17 mouse cellular contexts compared by ENCODE assay signal in genomic region chr5:149406791-149407276, GRCm38 (mm10). TPM values are rescaled to one million over a fixed set of nuclear protein-coding genes. Genes with fewer than 3 reads are reported as not detected.
DNase-seq lines count a peak whose midpoint lies in the region; TF ChIP-seq lines count a peak whose summit lies in the region.
"Had no signal": no experiment of that assay in that cellular context is flagged by ENCODE, and none has a peak within 500 bp of the region (broad histone marks: within the 10 kb centered on the region; RNA-seq: fewer than 3 reads in every experiment).

No protein-coding gene starts in this region.

- no peak overlapping the region for H3K4me3 ChIP-seq in embryonic fibroblast, embryonic 13.5 days (ENCODE audit: insufficient read depth, low read length)
- no peak overlapping the region for H3K4me3 ChIP-seq in left cerebral cortex, adult 2 months
- H3K4me3 ChIP-seq: intestine, embryonic 15.5 days; liver, embryonic 12.5 days; midbrain, embryonic 13.5 days had no signal

- H3K27ac ChIP-seq in embryonic fibroblast, embryonic 13.5 days (ENCODE audit: insufficient read depth, low read length): peak overlapping the region; percentile 45
- peak overlapping the region; percentile 84 for H3K27ac ChIP-seq in left cerebral cortex, adult 2 months
- H3K27ac ChIP-seq: intestine, embryonic 15.5 days; liver, embryonic 12.5 days; midbrain, embryonic 13.5 days had no signal

- no peak for TF ChIP-seq POLR2A in embryonic fibroblast, embryonic 13.5 days (IDR thresholded peaks at IDR 0.05; ENCODE audit: low read depth, low read length)

- peak; percentile 46 for DNase-seq in layer of hippocampus, adult 11-12 months (ENCODE audit: low spot score)
- no peak for DNase-seq in layer of hippocampus, postnatal 10 days (ENCODE audit: low spot score in 2 of 2)
- DNase-seq in left cerebral cortex, adult 2 months (ENCODE audit: extremely low spot score in 1 of 2, low spot score in 2 of 2): peak; percentile 31 to 32
- peak; percentile 32 to 82 for DNase-seq in right cerebral cortex, postnatal 36 days (ENCODE audit: low spot score in 2 of 2)
- DNase-seq in lung, postnatal 14 days: no peak
- no peak for DNase-seq in ovary, adult 18-20 months (ENCODE audit: low spot score)
- DNase-seq: cerebellum, adult 11 months; embryo, embryonic 11 days; kidney, postnatal 4 days; lung, postnatal 10 days; thymus, adult 18-20 months had no signal

- intact Hi-C loops in left cerebral cortex, adult 2 months (cut with DNase I): no loop called here

- TF ChIP-seq CTCF in embryonic fibroblast, embryonic 13.5 days (IDR thresholded peaks at IDR 0.05; ENCODE audit: borderline replicate concordance, insufficient read depth, low read length): no peak
- no peak for TF ChIP-seq CTCF in left cerebral cortex, adult 2 months (IDR thresholded peaks at IDR 0.05)

- H3K4me1 ChIP-seq in embryonic fibroblast, embryonic 13.5 days (ENCODE audit: control insufficient read depth, insufficient read depth, low read length): peaks cover 9% of the 10 kb centered on the region

RNA-seq across cellular contexts. Expression of gene Medag, which starts 4.7 kb away (rescaled TPM):
- total RNA-seq in layer of hippocampus, postnatal 10 days (2021): 1 to 10 TPM in 1 of 2 experiments, under 1 TPM in 1; 0.78 to 1.3 TPM
- 70.2 and 77.2 TPM in 2 replicates for polyA plus RNA-seq in embryonic fibroblast, embryonic 13.5 days (2011; ENCODE audit: insufficient read length, low read depth, missing spikeins)
- 10 to 100 TPM; 17.1 to 19.1 TPM for total RNA-seq in left cerebral cortex, adult 2 months (2021)

RNA-seq across cellular contexts. Expression of gene Tex26, which starts 32.6 kb away (rescaled TPM):
- under 1 TPM; 0.50 to 0.69 TPM for total RNA-seq in layer of hippocampus, postnatal 10 days (2021)
- polyA plus RNA-seq in embryonic fibroblast, embryonic 13.5 days (2011; ENCODE audit: insufficient read length, low read depth, missing spikeins): 1.6 TPM in 1 of 2 replicates, not detected in the other
- total RNA-seq in left cerebral cortex, adult 2 months (2021): under 1 TPM in 1 of 2 experiments, not detected in 1; 0.77 TPM
- total RNA-seq: gastrocnemius, adult 18-20 months; hematopoietic stem cell, adult 5-6 weeks had no signal

Comparison
In these comparisons a context has a peak if more than half of its experiments do, and no peak if none do; other contexts are left out.
1. DNase-seq: peak in layer of hippocampus, adult 11-12 months (single experiment), left cerebral cortex, adult 2 months (2 of 2) and right cerebral cortex, postnatal 36 days (2 of 2); none in layer of hippocampus, postnatal 10 days (0 of 2), lung, postnatal 14 days (single experiment) and ovary, adult 18-20 months (single experiment).
2. RNA of gene Medag, which starts 4.7 kb away (total RNA-seq): 17.1 to 19.1 TPM in left cerebral cortex, adult 2 months; 0.78 to 1.3 TPM in layer of hippocampus, postnatal 10 days; every median in the first group is over 4 times any median in the second.